Mouse (Mus musculus) lung, embryonic 14.5 days (tissue): ENCODE data around the gene Nabp2. TPM values are rescaled to one million over a fixed set of nuclear protein-coding genes. Genes with fewer than 3 reads are reported as not detected.

ENCODE experiments used
- ATAC-seq: fragments of 200-750 bp; cut with Nextera tagmentation; 2 replicates; pipeline ENCODE4 v1.8.0; 2017; ENCODE audit warnings: mild to moderate bottlenecking, moderate TSS enrichment, moderate library complexity; ENCODE audit not compliant: insufficient read depth
- DNase-seq: peaks from one replicate; pipeline ENCODE4 v3.0.0-alpha.2; 2015
- H3K27ac ChIP-seq: fragments of 300-500 bp; sonication (generic); 2 replicates; pipeline ENCODE4 v1.5.1; 2014; ENCODE audit warnings: low read depth, mild to moderate bottlenecking, moderate library complexity
- H3K27me3 ChIP-seq: fragments of 300-500 bp; sonication (generic); 2 replicates; pipeline ENCODE4 v1.6.1; 2014; ENCODE audit warnings: low read length, control low read depth; ENCODE audit not compliant: insufficient read depth
- H3K36me3 ChIP-seq: fragments of 300-500 bp; sonication (generic); 2 replicates; pipeline ENCODE4 v1.6.1; 2014; ENCODE audit warnings: control low read depth; ENCODE audit not compliant: insufficient read depth
- H3K4me1 ChIP-seq: fragments of 300-500 bp; sonication (generic); 2 replicates; pipeline ENCODE4 v1.6.1; 2014; ENCODE audit warnings: antibody characterized with exemption, control low read depth; ENCODE audit not compliant: insufficient read depth
- H3K4me2 ChIP-seq: fragments of 300-500 bp; sonication (generic); 2 replicates; pipeline ENCODE4 v1.6.1; 2014; ENCODE audit warnings: mild to moderate bottlenecking
- H3K4me3 ChIP-seq: fragments of 300-500 bp; sonication (generic); 2 replicates; pipeline ENCODE4 v1.5.1; 2014; ENCODE audit warnings: low read depth, low read length
- H3K9ac ChIP-seq: fragments of 300-500 bp; sonication (generic); 2 replicates; pipeline ENCODE4 v1.6.1; 2014
- H3K9me3 ChIP-seq: fragments of 300-500 bp; sonication (generic); 2 replicates; pipeline ENCODE4 v1.6.1; 2016; ENCODE audit warnings: low read depth, low read length, control low read depth
- CTCF ChIP-seq: IDR thresholded peaks from 2 replicates; pipeline ENCODE4 v1.5.1; 2016; ENCODE audit warnings: antibody characterized with exemption, low read depth
- WGBS: fragments of 180-500 bp; shearing (Covaris S2); extraction: QIAGEN DNeasy Blood & Tissue Kit; methylation state at CpG from one replicate; pipeline ENCODE4 v1.1.7; 2014; 5-methylcytosine and 5-hydroxymethylcytosine counted together
- polyA plus RNA-seq: library from polyadenylated mRNA; unstranded; fragments of >200 nt; fragmentation: Nextera tagmentation; extraction: Ambion mirVana; gene quantifications from 2 replicates; pipeline ENCODE4 v1.2.1, GENCODE M21; 2014

Nabp2 gene
- polyA plus RNA-seq, 1 experiment from 2014 or later, result 83.1 TPM

GRCm38 (mm10) chr10:128429454-128429853 is 18.2 kb upstream of the Nabp2 start:
- no peaks in the 10 kb centered on the region for H3K9me3 ChIP-seq
- ATAC-seq (no peak), DNase-seq (no peak)
- TF ChIP-seq CTCF, result no peak
- H3K27me3 ChIP-seq, result no peaks in the 10 kb centered on the region
- 75% methylated on average over 4 of the region's 4 CpGs for WGBS
- H3K4me2 ChIP-seq, result no peak overlapping the region
- no peak overlapping the region for H3K4me3 ChIP-seq
- peaks cover 55% of the 10 kb centered on the region for H3K36me3 ChIP-seq
- H3K27ac ChIP-seq, result no peak overlapping the region
- H3K9ac ChIP-seq, result no peak overlapping the region
- no peaks in the 10 kb centered on the region for H3K4me1 ChIP-seq

- Histone ChIP-seq H3K27ac (no peak overlapping the region), H3K9me3 (no peaks in the 10 kb centered on the region), H3K4me1 (no peaks in the 10 kb centered on the region), H3K36me3 (peaks cover 51% of the 10 kb centered on the region), H3K27me3 (no peaks in the 10 kb centered on the region), H3K9ac (no peak overlapping the region), H3K4me2 (no peak overlapping the region), H3K4me3 (no peak overlapping the region)
- ATAC-seq, result no peak
- DNase-seq, result no peak
- no peak for TF ChIP-seq CTCF
- 88% methylated on average over 5 of the region's 5 CpGs for WGBS
Observed at GRCm38 (mm10) chr10:128429052-128429451, 17.8 kb upstream of the Nabp2 start.

GRCm38 (mm10) chr10:128425260-128425659 is 14.0 kb upstream of the Nabp2 start:
- Histone ChIP-seq H3K9me3 (no peaks in the 10 kb centered on the region), H3K27ac (no peak overlapping the region), H3K9ac (no peak overlapping the region), H3K36me3 (peaks cover 66% of the 10 kb centered on the region), H3K4me1 (no peaks in the 10 kb centered on the region), H3K27me3 (no peaks in the 10 kb centered on the region), H3K4me3 (no peak overlapping the region), H3K4me2 (no peak overlapping the region)
- 71% methylated on average over 3 of the region's 3 CpGs for whole genome bisulfite sequencing
- DNase-seq (no peak), ATAC-seq (no peak)
- no peak for TF ChIP-seq CTCF

GRCm38 (mm10) chr10:128424604-128425003 is 13.3 kb upstream of the Nabp2 start:
- 31% methylated on average over 7 of the region's 7 CpGs for WGBS
- Histone ChIP-seq H3K27ac (no peak overlapping the region), H3K9ac (no peak overlapping the region), H3K27me3 (no peaks in the 10 kb centered on the region), H3K4me3 (no peak overlapping the region), H3K9me3 (no peaks in the 10 kb centered on the region), H3K36me3 (peaks cover 66% of the 10 kb centered on the region), H3K4me2 (no peak overlapping the region), H3K4me1 (no peaks in the 10 kb centered on the region)
- no peak for TF ChIP-seq CTCF
- DNase-seq (no peak), ATAC-seq (no peak)

- Histone ChIP-seq H3K9me3 (no peaks in the 10 kb centered on the region), H3K4me3 (no peak overlapping the region), H3K9ac (no peak overlapping the region), H3K27me3 (no peaks in the 10 kb centered on the region), H3K36me3 (peaks cover 70% of the 10 kb centered on the region), H3K4me2 (no peak overlapping the region), H3K27ac (no peak overlapping the region), H3K4me1 (no peaks in the 10 kb centered on the region)
- WGBS, result 71% methylated on average over 5 of the region's 5 CpGs
- DNase-seq (no peak), ATAC-seq (no peak)
- no peak for TF ChIP-seq CTCF
Observed at GRCm38 (mm10) chr10:128422426-128422825, 11.1 kb upstream of the Nabp2 start.

GRCm38 (mm10) chr10:128414848-128415247 is 3.6 kb upstream of the Nabp2 start:
- Histone ChIP-seq H3K4me1 (0 out of 2 replicates have a peak, but pooled peaks cover 4% of the 10 kb centered on the region), H3K27ac (no peak overlapping the region), H3K9me3 (no peaks in the 10 kb centered on the region), H3K4me2 (no peak overlapping the region), H3K4me3 (no peak overlapping the region), H3K9ac (no peak overlapping the region), H3K36me3 (peaks cover 51% of the 10 kb centered on the region), H3K27me3 (no peaks in the 10 kb centered on the region)
- no peak for ATAC-seq
- no peak for TF ChIP-seq CTCF
- DNase-seq, result no peak
- 88% methylated on average over 5 of the region's 5 CpGs for WGBS

- Histone ChIP-seq H3K27me3 (no peaks in the 10 kb centered on the region), H3K4me2 (peak overlapping the region; percentile 98), H3K4me3 (peak overlapping the region; percentile 85; the same call in 1 of the 2 replicates), H3K27ac (no peak overlapping the region), H3K9me3 (no peaks in the 10 kb centered on the region), H3K36me3 (peaks cover 37% of the 10 kb centered on the region), H3K4me1 (0 out of 2 replicates have a peak, but pooled peaks cover 8% of the 10 kb centered on the region), H3K9ac (peak overlapping the region; percentile 76)
- DNase-seq (no peak), ATAC-seq (no peak)
- WGBS, result 57% methylated on average over 1 of the region's 1 CpGs
- TF ChIP-seq CTCF, result no peak
Observed at GRCm38 (mm10) chr10:128413076-128413475, 1.8 kb upstream of the Nabp2 start.

GRCm38 (mm10) chr10:128412558-128412957 is 1.3 kb upstream of the Nabp2 start:
- H3K4me2 ChIP-seq, result peak overlapping the region; percentile 98
- no peaks in the 10 kb centered on the region for H3K27me3 ChIP-seq
- no peak for ATAC-seq
- peak overlapping the region; percentile 85 for H3K4me3 ChIP-seq
- no peak for TF ChIP-seq CTCF
- H3K27ac ChIP-seq, result peak overlapping the region; percentile 93; the same call in 1 of the 2 replicates
- 33% methylated on average over 1 of the region's 1 CpGs for WGBS
- no peak for DNase-seq
- H3K9ac ChIP-seq, result peak overlapping the region; percentile 76
- no peaks in the 10 kb centered on the region for H3K9me3 ChIP-seq
- H3K36me3 ChIP-seq, result peaks cover 37% of the 10 kb centered on the region
- 0 out of 2 replicates have a peak, but pooled peaks cover 8% of the 10 kb centered on the region for H3K4me1 ChIP-seq
